Mouse (Mus musculus) thymus, adult 2 months (tissue): ENCODE results near the gene Smc1b. TPM values are rescaled to one million over a fixed set of nuclear protein-coding genes. Genes with fewer than 3 reads are reported as not detected.

Source experiments
- DNase-seq: peaks from one replicate; pipeline ENCODE4 v3.0.0; 2021
- H3K27ac ChIP-seq: fragments of 200-500 bp; 2 replicates; pipeline ENCODE4 v1.5.1; 2012; ENCODE audit warnings: low read length, control low read depth; ENCODE audit not compliant: control insufficient read depth, insufficient read depth
- H3K27me3 ChIP-seq: fragments of 200-500 bp; 2 replicates; pipeline ENCODE4 v1.6.1; 2012; ENCODE audit warnings: mild to moderate bottlenecking, low read length, moderate library complexity, mixed read lengths; ENCODE audit not compliant: control insufficient read depth, insufficient read depth
- H3K36me3 ChIP-seq: fragments of 200-500 bp; 2 replicates; pipeline ENCODE4 v1.6.1; 2012; ENCODE audit warnings: mild to moderate bottlenecking, low read length, moderate library complexity; ENCODE audit not compliant: control insufficient read depth, insufficient read depth
- H3K4me1 ChIP-seq: fragments of 200-500 bp; replicated peaks from 2 replicates; pipeline ENCODE4 v1.6.1; 2012; ENCODE audit warnings: low read length; ENCODE audit not compliant: control insufficient read depth, insufficient read depth
- H3K4me3 ChIP-seq: fragments of 200-500 bp; 2 replicates; pipeline ENCODE4 v1.5.1; 2012; ENCODE audit warnings: mild to moderate bottlenecking, low read length, control low read depth, moderate library complexity; ENCODE audit not compliant: control insufficient read depth, insufficient read depth
- CTCF ChIP-seq: fragments of 200-500 bp; IDR thresholded peaks from 2 replicates; pipeline ENCODE4 v1.5.1; 2012; ENCODE audit warnings: mild to moderate bottlenecking, control low read depth, low read length, moderate library complexity, borderline replicate concordance; ENCODE audit not compliant: control insufficient read depth, poor library complexity, insufficient read depth; ENCODE audit errors: extremely low read depth
- WGBS: fragments of 180-500 bp; shearing (Covaris S2); methylation state at CpG from one replicate; pipeline ENCODE4 v1.1.7; 2018; 5-methylcytosine and 5-hydroxymethylcytosine counted together
- polyA plus RNA-seq: library from polyadenylated mRNA; depleted of rRNA; stranded (reverse); fragments of >200 nt; gene quantifications from 2 replicates; pipeline ENCODE4 v1.2.3, GENCODE M21; 2012; rRNA removed

Smc1b gene
- polyA plus RNA-seq, 1 experiment = 0.24 TPM

DNA sequence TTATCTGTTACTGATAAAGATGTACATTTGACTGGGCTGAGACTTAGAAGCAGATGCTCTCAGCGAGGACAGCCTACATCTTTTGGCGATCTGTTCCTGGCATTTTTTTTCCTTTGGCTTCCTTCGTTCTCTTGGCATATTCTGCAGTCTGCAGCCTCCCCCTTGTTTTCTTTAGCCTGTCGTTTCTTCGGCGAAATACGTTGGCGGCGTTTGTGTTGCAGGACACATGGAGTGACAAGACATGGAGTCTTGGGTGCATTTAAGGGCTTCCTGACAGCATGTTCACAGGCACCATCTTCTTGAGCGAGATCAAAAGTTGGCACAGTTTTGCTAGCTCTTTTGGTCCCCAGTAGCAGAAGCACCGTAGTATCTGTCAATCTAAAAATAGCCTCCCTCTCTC is 116.0 kb downstream of the Smc1b start:
- no peaks in the 10 kb centered on the region for H3K36me3 ChIP-seq
- H3K27ac ChIP-seq = no peak overlapping the region
- H3K4me1 ChIP-seq = no peaks in the 10 kb centered on the region
- no peak overlapping the region for H3K4me3 ChIP-seq
- no peak for DNase-seq
- H3K27me3 ChIP-seq = no peaks in the 10 kb centered on the region
- no peak for TF ChIP-seq CTCF
- WGBS = 85% methylated on average over 11 of the region's 11 CpGs

Other genes starting within 250 kb of the Smc1b start
- 1.0 and 1.3 TPM in 2 replicates for gene Gm29666, start 211.9 kb downstream of the Smc1b start, polyA plus RNA-seq
- 17.7 and 20.0 TPM in 2 replicates for gene Nup50, start 208.6 kb downstream of the Smc1b start, polyA plus RNA-seq
- gene 5031439G07Rik, start 143.4 kb downstream of the Smc1b start, polyA plus RNA-seq = 15.9 and 19.6 TPM in 2 replicates
- gene Upk3a, start 114.8 kb downstream of the Smc1b start, polyA plus RNA-seq = 2.8 and 4.7 TPM in 2 replicates
- gene Fam118a, start 103.0 kb downstream of the Smc1b start, polyA plus RNA-seq = 6.8 TPM in 2 replicates
- gene Ribc2, start 114 bp upstream of the Smc1b start, polyA plus RNA-seq = 0.09 and 0.19 TPM in 2 replicates
- 28.6 and 46.8 TPM in 2 replicates for gene Fbln1, start 74.0 kb upstream of the Smc1b start, polyA plus RNA-seq
- 112 and 142 TPM in 2 replicates for gene Atxn10, start 204.3 kb upstream of the Smc1b start, polyA plus RNA-seq